Mouse (Mus musculus) neural tube, embryonic 13.5 days (tissue): Measurements from ENCODE around the gene Ptprk. TPM values are rescaled to one million over a fixed set of nuclear protein-coding genes. Genes with fewer than 3 reads are reported as not detected.

Experiments
- ATAC-seq: fragments of 200-750 bp; cut with Nextera tagmentation; 2 replicates; pipeline ENCODE4 v1.8.0; 2017; ENCODE audit warnings: low read depth, mild to moderate bottlenecking, moderate TSS enrichment, moderate library complexity
- H3K27ac ChIP-seq: fragments of 300-500 bp; sonication (generic); replicated peaks from 2 replicates; pipeline ENCODE4 v1.5.1; 2015; ENCODE audit warnings: moderate library complexity, mild to moderate bottlenecking, inconsistent platforms
- H3K27me3 ChIP-seq: fragments of 300-500 bp; sonication (generic); 2 replicates; pipeline ENCODE4 v1.6.1; 2015; ENCODE audit warnings: mild to moderate bottlenecking, inconsistent platforms
- H3K36me3 ChIP-seq: fragments of 300-500 bp; sonication (generic); 2 replicates; pipeline ENCODE4 v1.6.1; 2015; ENCODE audit warnings: mild to moderate bottlenecking, inconsistent platforms
- H3K4me1 ChIP-seq: fragments of 300-500 bp; sonication (generic); replicated peaks from 2 replicates; pipeline ENCODE4 v1.6.1; 2015; ENCODE audit warnings: inconsistent platforms
- H3K4me2 ChIP-seq: fragments of 300-500 bp; sonication (generic); 2 replicates; pipeline ENCODE4 v1.6.1; 2015; ENCODE audit warnings: inconsistent platforms, mild to moderate bottlenecking, moderate library complexity
- H3K4me3 ChIP-seq: fragments of 300-500 bp; sonication (generic); 2 replicates; pipeline ENCODE4 v1.5.1; 2015; ENCODE audit warnings: mild to moderate bottlenecking, inconsistent platforms
- H3K9ac ChIP-seq: fragments of 300-500 bp; sonication (generic); 2 replicates; pipeline ENCODE4 v1.6.1; 2015; ENCODE audit warnings: moderate library complexity, mild to moderate bottlenecking, inconsistent platforms
- H3K9me3 ChIP-seq: fragments of 300-500 bp; sonication (generic); 2 replicates; pipeline ENCODE4 v1.6.1; 2016; ENCODE audit warnings: inconsistent platforms
- WGBS: fragments of 180-500 bp; shearing (Covaris S2); methylation state at CpG from one replicate; pipeline ENCODE4 v1.1.7; 2015; 5-methylcytosine and 5-hydroxymethylcytosine counted together
- polyA plus RNA-seq: library from polyadenylated mRNA; unstranded; fragments of >200 nt; fragmentation: Nextera tagmentation; extraction: Ambion mirVana; gene quantifications from 2 replicates; pipeline ENCODE4 v1.2.1, GENCODE M21; 2015

Gene Ptprk
- polyA plus RNA-seq, 1 experiment from 2014 or later: 22.4 TPM

GRCm38 (mm10) chr10:28083183-28083582 is 8.6 kb downstream of the Ptprk start:
- Histone ChIP-seq H3K27me3 (no peaks in the 10 kb centered on the region), H3K4me1 (peaks cover 3% of the 10 kb centered on the region; the same call in 1 of the 2 replicates), H3K36me3 (no peaks in the 10 kb centered on the region), H3K9me3 (no peaks in the 10 kb centered on the region), H3K9ac (no peak overlapping the region), H3K4me3 (no peak overlapping the region), H3K4me2 (no peak overlapping the region), H3K27ac (no peak overlapping the region)
- no peak for ATAC-seq
- 45% methylated on average over 2 of the region's 2 CpGs for WGBS

GRCm38 (mm10) chr10:28083625-28084024 is 9.0 kb downstream of the Ptprk start:
- no peaks in the 10 kb centered on the region for H3K27me3 ChIP-seq
- WGBS: 83% methylated on average over 1 of the region's 1 CpGs
- H3K27ac ChIP-seq: no peak overlapping the region
- H3K9me3 ChIP-seq: no peaks in the 10 kb centered on the region
- H3K4me2 ChIP-seq: no peak overlapping the region
- H3K36me3 ChIP-seq: no peaks in the 10 kb centered on the region
- no peak overlapping the region for H3K9ac ChIP-seq
- no peak overlapping the region for H3K4me3 ChIP-seq
- H3K4me1 ChIP-seq: peaks cover 3% of the 10 kb centered on the region; the same call in 1 of the 2 replicates
- ATAC-seq: no peak

GRCm38 (mm10) chr10:28087341-28087740 is 12.7 kb downstream of the Ptprk start:
- ATAC-seq: no peak
- 60% methylated on average over 6 of the region's 6 CpGs for WGBS
- H3K4me3 ChIP-seq: no peak overlapping the region
- H3K4me2 ChIP-seq: no peak overlapping the region
- no peak overlapping the region for H3K27ac ChIP-seq
- H3K4me1 ChIP-seq: 0 out of 2 replicates have a peak, but pooled peaks cover 3% of the 10 kb centered on the region
- H3K9ac ChIP-seq: no peak overlapping the region
- H3K36me3 ChIP-seq: no peaks in the 10 kb centered on the region
- no peaks in the 10 kb centered on the region for H3K27me3 ChIP-seq
- no peaks in the 10 kb centered on the region for H3K9me3 ChIP-seq

GRCm38 (mm10) chr10:28087749-28088148 is 13.1 kb downstream of the Ptprk start:
- no peak overlapping the region for H3K4me2 ChIP-seq
- H3K36me3 ChIP-seq: no peaks in the 10 kb centered on the region
- ATAC-seq: no peak
- H3K9ac ChIP-seq: no peak overlapping the region
- H3K27me3 ChIP-seq: no peaks in the 10 kb centered on the region
- 75% methylated on average over 3 of the region's 3 CpGs for WGBS
- H3K27ac ChIP-seq: no peak overlapping the region
- H3K4me3 ChIP-seq: no peak overlapping the region
- 0 out of 2 replicates have a peak, but pooled peaks cover 3% of the 10 kb centered on the region for H3K4me1 ChIP-seq
- no peaks in the 10 kb centered on the region for H3K9me3 ChIP-seq

- Histone ChIP-seq H3K9ac (no peak overlapping the region), H3K9me3 (no peaks in the 10 kb centered on the region), H3K4me3 (no peak overlapping the region), H3K27ac (no peak overlapping the region), H3K36me3 (no peaks in the 10 kb centered on the region), H3K27me3 (no peaks in the 10 kb centered on the region), H3K4me1 (peaks cover 10% of the 10 kb centered on the region; the same call in 1 of the 2 replicates), H3K4me2 (no peak overlapping the region)
- no peak for ATAC-seq
These were observed 21.4 kb downstream of the Ptprk start for GRCm38 (mm10) chr10:28096007-28096406.

GRCm38 (mm10) chr10:28097637-28098036 is 23.0 kb downstream of the Ptprk start:
- Histone ChIP-seq H3K27me3 (no peaks in the 10 kb centered on the region), H3K9ac (no peak overlapping the region), H3K4me1 (peaks cover 10% of the 10 kb centered on the region; the same call in 1 of the 2 replicates), H3K9me3 (no peaks in the 10 kb centered on the region), H3K27ac (no peak overlapping the region), H3K36me3 (no peaks in the 10 kb centered on the region), H3K4me3 (no peak overlapping the region), H3K4me2 (no peak overlapping the region)
- 48% methylated on average over 7 of the region's 7 CpGs for WGBS
- ATAC-seq: no peak

GRCm38 (mm10) chr10:28098923-28099322 is 24.3 kb downstream of the Ptprk start:
- no peaks in the 10 kb centered on the region for H3K27me3 ChIP-seq
- H3K4me3 ChIP-seq: no peak overlapping the region
- H3K4me2 ChIP-seq: no peak overlapping the region
- peaks cover 10% of the 10 kb centered on the region; the same call in 1 of the 2 replicates for H3K4me1 ChIP-seq
- H3K36me3 ChIP-seq: no peaks in the 10 kb centered on the region
- 62% methylated on average over 2 of the region's 2 CpGs for WGBS
- ATAC-seq: no peak
- no peak overlapping the region for H3K27ac ChIP-seq
- no peaks in the 10 kb centered on the region for H3K9me3 ChIP-seq
- H3K9ac ChIP-seq: no peak overlapping the region

- Histone ChIP-seq H3K9ac (no peak overlapping the region), H3K27me3 (no peaks in the 10 kb centered on the region), H3K4me1 (no peaks in the 10 kb centered on the region), H3K36me3 (no peaks in the 10 kb centered on the region), H3K27ac (no peak overlapping the region), H3K9me3 (no peaks in the 10 kb centered on the region), H3K4me3 (no peak overlapping the region), H3K4me2 (no peak overlapping the region)
- ATAC-seq: no peak
- 95% methylated on average over 4 of the region's 4 CpGs for WGBS
These were observed 28.8 kb downstream of the Ptprk start for GRCm38 (mm10) chr10:28103406-28103906.

- Histone ChIP-seq H3K4me2 (no peak overlapping the region), H3K9ac (no peak overlapping the region), H3K27me3 (no peaks in the 10 kb centered on the region), H3K4me1 (no peaks in the 10 kb centered on the region), H3K27ac (no peak overlapping the region), H3K36me3 (no peaks in the 10 kb centered on the region), H3K9me3 (no peaks in the 10 kb centered on the region), H3K4me3 (no peak overlapping the region)
- ATAC-seq: no peak
- WGBS: 65% methylated on average over 2 of the region's 2 CpGs
These were observed 29.3 kb downstream of the Ptprk start for GRCm38 (mm10) chr10:28103924-28104323.

GRCm38 (mm10) chr10:28105247-28105646 is 30.6 kb downstream of the Ptprk start:
- H3K27ac ChIP-seq: no peak overlapping the region
- H3K9ac ChIP-seq: no peak overlapping the region
- no peak overlapping the region for H3K4me2 ChIP-seq
- H3K4me1 ChIP-seq: no peaks in the 10 kb centered on the region
- H3K27me3 ChIP-seq: no peaks in the 10 kb centered on the region
- no peaks in the 10 kb centered on the region for H3K9me3 ChIP-seq
- ATAC-seq: no peak
- H3K4me3 ChIP-seq: no peak overlapping the region
- no peaks in the 10 kb centered on the region for H3K36me3 ChIP-seq
- 86% methylated on average over 6 of the region's 6 CpGs for WGBS

GRCm38 (mm10) chr10:28112826-28113589 is 38.4 kb downstream of the Ptprk start:
- Histone ChIP-seq H3K27ac (no peak overlapping the region), H3K4me1 (no peaks in the 10 kb centered on the region), H3K4me3 (no peak overlapping the region), H3K27me3 (no peaks in the 10 kb centered on the region), H3K4me2 (no peak overlapping the region), H3K9me3 (no peaks in the 10 kb centered on the region), H3K9ac (no peak overlapping the region), H3K36me3 (no peaks in the 10 kb centered on the region)
- 87% methylated on average over 8 of the region's 8 CpGs for WGBS
- no peak for ATAC-seq

- 83% methylated on average over 3 of the region's 3 CpGs for WGBS
- H3K36me3 ChIP-seq: no peaks in the 10 kb centered on the region
- no peak overlapping the region for H3K9ac ChIP-seq
- H3K4me3 ChIP-seq: no peak overlapping the region
- H3K9me3 ChIP-seq: no peaks in the 10 kb centered on the region
- H3K4me1 ChIP-seq: no peaks in the 10 kb centered on the region
- H3K27me3 ChIP-seq: no peaks in the 10 kb centered on the region
- no peak overlapping the region for H3K4me2 ChIP-seq
- no peak overlapping the region for H3K27ac ChIP-seq
- ATAC-seq: no peak
These were observed 39.3 kb downstream of the Ptprk start for GRCm38 (mm10) chr10:28113879-28114278.

GRCm38 (mm10) chr10:28116982-28117381 is 42.4 kb downstream of the Ptprk start:
- no peak overlapping the region for H3K27ac ChIP-seq
- H3K9ac ChIP-seq: no peak overlapping the region
- no peaks in the 10 kb centered on the region for H3K27me3 ChIP-seq
- H3K36me3 ChIP-seq: no peaks in the 10 kb centered on the region
- no peak overlapping the region for H3K4me2 ChIP-seq
- H3K4me3 ChIP-seq: no peak overlapping the region
- no peak for ATAC-seq
- no peaks in the 10 kb centered on the region for H3K9me3 ChIP-seq
- H3K4me1 ChIP-seq: no peaks in the 10 kb centered on the region
